Mouse (Mus musculus): ENCODE data around the gene Olfr44.

Gene Olfr44

DNA sequence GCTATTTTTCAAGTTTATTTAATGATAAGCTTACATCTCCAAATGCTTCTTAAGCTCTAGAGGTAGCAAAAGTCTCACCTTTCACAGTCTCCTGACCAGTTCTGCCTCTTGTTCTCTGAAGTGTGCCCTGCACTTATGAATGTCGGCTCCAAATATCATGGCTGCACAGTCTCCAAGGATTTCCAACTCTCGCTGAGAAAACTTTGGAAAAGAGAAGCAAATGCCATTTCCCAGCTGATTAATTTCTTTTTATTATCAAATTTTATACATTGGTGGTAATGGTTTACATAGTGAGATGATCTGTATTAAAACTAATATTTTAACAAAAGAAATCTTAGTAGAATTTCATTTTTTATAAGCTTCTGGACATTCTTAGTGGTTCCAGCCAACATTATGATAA lies at the start of gene Olfr44:
Gene Olfr44, minus strand, starts transcription at position 101 of the 400 bp plus-strand sequence.
- DNase-seq: no peak

GRCm38 (mm10) chr9:39523616-39524285 lies 30.0 kb upstream of the Olfr44 start:
- no peak for DNase-seq

GRCm38 (mm10) chr9:39518595-39518994 lies 24.8 kb upstream of the Olfr44 start:
- no peak for DNase-seq

DNA sequence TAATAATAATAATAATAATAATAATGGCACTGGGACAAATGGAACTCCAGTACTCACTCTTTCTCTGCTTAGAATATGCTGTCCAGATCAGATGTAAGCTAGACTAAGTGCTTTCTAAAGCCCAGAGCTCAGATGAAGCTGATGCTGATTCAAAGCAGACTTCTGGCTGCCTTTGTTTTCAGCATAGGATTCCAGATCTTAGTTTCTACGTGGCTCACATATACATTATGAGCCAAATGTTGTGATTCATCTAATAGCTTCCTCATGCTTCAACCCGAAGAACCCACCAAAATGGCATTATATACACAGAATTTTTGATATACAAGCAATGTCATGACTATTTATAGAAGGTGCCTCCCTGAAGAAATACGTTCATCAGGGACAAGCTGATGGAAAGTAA lies 21.7 kb upstream of the Olfr44 start, which contains the start of gene Olfr957:
Gene Olfr957, minus strand, starts transcription at position 279 of the 400 bp plus-strand sequence.
- no peak for DNase-seq

DNA sequence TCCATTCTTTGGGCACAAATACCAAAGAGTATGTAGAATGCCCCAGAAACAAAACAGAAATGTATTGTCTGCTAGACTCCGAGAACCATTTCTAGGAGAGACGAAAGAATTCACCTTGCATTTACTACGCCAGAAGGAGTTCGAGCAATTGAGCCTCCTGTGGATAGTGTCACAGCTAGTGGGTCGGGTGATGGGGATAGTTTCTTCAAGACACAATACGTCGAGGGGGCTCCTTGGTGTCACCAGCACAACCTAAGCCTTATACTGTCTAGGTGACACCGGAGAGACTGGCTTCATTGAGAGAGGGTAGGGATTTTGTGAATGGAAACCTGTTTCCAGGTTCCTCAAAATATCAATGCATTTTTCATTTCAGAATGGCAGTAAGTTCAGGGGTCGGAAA lies 15.6 kb upstream of the Olfr44 start:
- DNase-seq: no peak

GRCm38 (mm10) chr9:39508998-39509397 lies 15.2 kb upstream of the Olfr44 start:
- DNase-seq: peak; percentile 1

DNA sequence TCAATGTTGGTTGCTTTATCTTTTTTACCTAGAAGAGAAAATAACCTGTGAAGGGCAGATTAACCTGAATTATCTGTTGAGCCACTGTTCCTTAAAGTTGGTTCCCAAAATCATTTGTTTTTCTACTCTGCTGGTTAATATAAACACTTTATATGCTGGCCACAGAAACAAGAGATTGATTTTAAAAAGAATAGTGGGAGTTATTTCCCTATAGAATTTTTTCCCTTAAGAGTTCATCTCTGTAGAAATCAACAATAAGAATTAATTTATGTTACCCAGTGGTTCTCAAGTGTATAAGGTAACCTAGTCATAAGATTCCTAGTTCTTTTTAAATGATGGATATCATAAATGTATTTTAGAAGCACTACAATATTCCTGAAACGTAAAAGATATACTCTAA lies 22.0 kb downstream of the Olfr44 start, which contains the start of gene Olfr955:
Gene Olfr955, minus strand, starts transcription at position 101 of the 400 bp plus-strand sequence.
- DNase-seq: no peak

DNA sequence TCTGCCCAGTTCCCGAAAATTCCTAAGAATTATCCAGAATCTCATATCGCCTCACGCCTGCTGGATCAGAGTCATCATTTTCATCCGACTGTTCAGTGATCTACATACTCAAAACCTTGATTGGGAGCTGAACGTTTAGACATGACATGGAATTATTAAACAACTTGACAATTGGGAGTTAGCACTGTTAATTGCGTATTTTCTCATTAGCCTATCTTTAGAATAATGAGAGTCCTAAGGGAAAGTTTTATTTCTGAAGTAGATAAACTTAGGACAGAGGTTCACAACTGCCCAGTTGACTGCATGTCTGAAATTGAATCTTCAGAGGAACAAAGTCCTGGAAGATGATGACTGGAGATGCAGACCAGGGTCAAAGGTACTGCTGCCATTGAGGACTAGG lies 37.4 kb downstream of the Olfr44 start, which contains the start of gene Olfr954:
Gene Olfr954, plus strand, starts transcription at position 301 of the 400 bp plus-strand sequence.
- no peak for DNase-seq
